Mouse (Mus musculus) ES-Bruce4 (cell line): Measurements from ENCODE around the gene Wdr47. TPM values are rescaled to one million over a fixed set of nuclear protein-coding genes. Genes with fewer than 3 reads are reported as not detected.
A peak's percentile ranks its signal among the peaks of the same experiment; 100 is the strongest.
"Not testable (repeated sequence)": the region's sequence is repeated elsewhere in the genome, so short reads cannot be mapped to it uniquely, and the experiment has no call there.

ENCODE experiments used
- H3K27ac ChIP-seq: 2 replicates; pipeline ENCODE4 v1.5.1; 2012; ENCODE audit warnings: low read length, inconsistent platforms; ENCODE audit not compliant: insufficient read depth
- H3K27me3 ChIP-seq: 2 replicates; pipeline ENCODE4 v1.6.1; 2012; ENCODE audit warnings: mild to moderate bottlenecking, low read length, inconsistent platforms; ENCODE audit not compliant: control insufficient read depth, poor library complexity, insufficient read depth, severe bottlenecking
- H3K36me3 ChIP-seq: 2 replicates; pipeline ENCODE4 v1.6.1; 2012; ENCODE audit warnings: inconsistent platforms, mild to moderate bottlenecking, low read length, moderate library complexity; ENCODE audit not compliant: control insufficient read depth, poor library complexity, insufficient read depth, severe bottlenecking
- H3K4me1 ChIP-seq: one replicate; pipeline ENCODE4 v1.8.1; 2011; ENCODE audit warnings: low read length; ENCODE audit not compliant: control insufficient read depth, insufficient read depth
- H3K4me3 ChIP-seq: 2 replicates; pipeline ENCODE4 v1.5.1; 2011; ENCODE audit warnings: low read depth, mild to moderate bottlenecking, low read length
- H3K9ac ChIP-seq: 2 replicates; pipeline ENCODE4 v1.6.1; 2012; ENCODE audit warnings: low read depth, mild to moderate bottlenecking, inconsistent platforms; ENCODE audit not compliant: poor library complexity, severe bottlenecking
- H3K9me3 ChIP-seq: replicated peaks from 2 replicates; pipeline ENCODE4 v1.6.1; 2012; ENCODE audit warnings: mild to moderate bottlenecking, low read length, inconsistent platforms; ENCODE audit not compliant: control insufficient read depth, poor library complexity, insufficient read depth, severe bottlenecking
- CTCF ChIP-seq: IDR thresholded peaks from one replicate; pipeline ENCODE4 v1.8.1; 2011; ENCODE audit warnings: low read depth, low read length
- EP300 ChIP-seq: IDR thresholded peaks from 2 replicates; pipeline ENCODE4 v1.6.1; 2011; ENCODE audit warnings: low read depth, low read length; ENCODE audit not compliant: insufficient read depth
- POLR2A ChIP-seq: IDR thresholded peaks from one replicate; pipeline ENCODE4 v1.8.1; 2011; ENCODE audit warnings: low read length; ENCODE audit not compliant: insufficient read depth
- polyA plus RNA-seq: library from polyadenylated mRNA; stranded (reverse); fragments of >200 nt; gene quantifications from 2 replicates; pipeline ENCODE4 v1.2.4, GENCODE M21; 2011; ENCODE audit warnings: low read depth; ENCODE audit not compliant: missing spikeins, insufficient read depth, insufficient read length

Gene Wdr47
- polyA plus RNA-seq, 1 experiment: 10.9 TPM

DNA sequence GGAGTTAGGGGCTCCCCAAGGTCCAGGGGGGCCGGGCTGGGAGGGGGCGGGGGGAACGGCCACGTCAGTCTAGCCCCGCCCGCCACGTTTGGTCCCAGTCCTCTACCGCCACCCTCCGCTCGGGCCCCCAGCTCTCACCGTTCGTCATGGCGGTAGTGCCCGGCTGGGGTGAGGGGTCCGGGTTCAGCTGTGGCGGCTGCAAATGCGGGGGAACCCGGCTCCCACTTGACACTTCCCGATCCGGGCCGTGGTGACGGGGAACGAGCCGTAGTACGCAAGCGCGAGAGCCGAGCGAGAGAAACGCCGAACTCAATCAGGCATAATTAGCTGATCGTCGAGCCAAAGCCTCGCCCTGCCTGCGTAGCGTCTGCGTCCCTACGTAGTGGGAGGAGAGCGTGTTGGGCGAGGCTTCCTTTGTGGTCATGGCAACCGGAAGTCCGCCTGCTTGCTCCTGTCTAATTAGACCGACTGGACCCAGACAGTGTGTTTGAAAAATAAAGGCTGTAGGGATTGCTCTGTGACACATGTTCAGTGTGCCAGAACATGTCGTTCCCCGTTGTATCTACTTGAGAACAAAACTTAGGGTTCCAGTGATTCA, 28.8 kb upstream of the Wdr47 start, which contains the start of gene Tmem167b:
Tmem167b (minus strand) TSS at position 334 of the 598 bp plus-strand sequence.
- TF ChIP-seq EP300: peak; percentile 85
- TF ChIP-seq POLR2A: no peak
- H3K4me3 ChIP-seq: peak within 1 kb of the TSS; percentile 86
- peak within 1 kb of the TSS; percentile 87 for H3K9ac ChIP-seq

GRCm38 (mm10) chr3:108562777-108563271, 28.3 kb upstream of the Wdr47 start:
- Histone ChIP-seq H3K9me3 (no peaks in the 10 kb centered on the region), H3K9ac (peak overlapping the region; percentile 56), H3K27ac (peak overlapping the region; percentile 24; the same call in 1 of the 2 replicates), H3K4me1 (no peaks in the 10 kb centered on the region), H3K27me3 (no peaks in the 10 kb centered on the region), H3K4me3 (peak overlapping the region; percentile 41), H3K36me3 (peaks cover 7% of the 10 kb centered on the region)
- no peak for TF ChIP-seq EP300
- TF ChIP-seq POLR2A: no peak
- TF ChIP-seq CTCF: no peak

More for the DNA sequence above, 28.8 kb upstream of the Wdr47 start, which contains the start of gene Tmem167b:
- H3K27ac ChIP-seq: peak within 1 kb of the TSS; percentile 24; the same call in 1 of the 2 replicates
- no peaks in the 10 kb centered on the region for H3K9me3 ChIP-seq
- H3K4me1 ChIP-seq: no peaks in the 10 kb centered on the region
- H3K36me3 ChIP-seq: peaks cover 7% of the 10 kb centered on the region
- no peaks in the 10 kb centered on the region for H3K27me3 ChIP-seq

DNA sequence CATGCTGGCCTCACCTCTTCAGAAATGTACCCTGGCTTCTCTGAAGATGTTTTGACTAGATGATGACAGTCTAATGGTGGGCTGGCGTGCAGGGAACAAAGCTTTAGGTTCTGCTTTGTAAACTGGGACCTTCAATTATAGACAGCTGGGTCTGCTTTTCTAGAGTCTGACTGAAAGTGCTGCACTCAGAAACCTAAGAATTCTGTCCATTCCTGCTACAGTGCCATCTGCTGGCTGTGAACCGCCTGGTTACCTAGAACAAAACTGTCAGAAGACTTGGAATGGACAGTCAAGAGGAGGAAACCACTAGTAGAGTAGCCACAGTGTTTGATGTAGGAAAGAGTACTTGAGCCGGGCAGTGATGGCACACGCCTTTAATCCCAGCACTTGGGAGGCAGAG, 27.8 kb upstream of the Wdr47 start:
- Histone ChIP-seq H3K27ac (no peak overlapping the region), H3K9ac (peak overlapping the region; percentile 56), H3K9me3 (no peaks in the 10 kb centered on the region), H3K4me3 (no peak overlapping the region; the same call in 1 of the 2 replicates), H3K36me3 (peaks cover 7% of the 10 kb centered on the region), H3K27me3 (no peaks in the 10 kb centered on the region), H3K4me1 (no peaks in the 10 kb centered on the region)
- TF ChIP-seq CTCF (peak; percentile 37), EP300 (no peak), POLR2A (no peak)

GRCm38 (mm10) chr3:108567990-108568877, 22.8 kb upstream of the Wdr47 start:
- no peaks in the 10 kb centered on the region for H3K9me3 ChIP-seq
- TF ChIP-seq CTCF (no peak), EP300 (no peak), POLR2A (no peak)
- H3K9ac ChIP-seq: no peak overlapping the region
- H3K27me3 ChIP-seq: no peaks in the 10 kb centered on the region
- H3K4me3 ChIP-seq: peak overlapping the region; percentile 22; the same call in 1 of the 2 replicates
- no peaks in the 10 kb centered on the region for H3K4me1 ChIP-seq
- H3K27ac ChIP-seq: no peak overlapping the region
- no peaks in the 10 kb centered on the region for H3K36me3 ChIP-seq

- H3K9ac ChIP-seq, H3K4me1 ChIP-seq, H3K27ac ChIP-seq, H3K9me3 ChIP-seq, H3K36me3 ChIP-seq, H3K27me3 ChIP-seq, H3K4me3 ChIP-seq: not testable (repeated sequence)
Observed at GRCm38 (mm10) chr3:108569636-108570035, 21.4 kb upstream of the Wdr47 start.

- no peak overlapping the region for H3K9ac ChIP-seq
- H3K36me3 ChIP-seq: no peaks in the 10 kb centered on the region; the same call in 1 of the 2 replicates
- no peaks in the 10 kb centered on the region for H3K27me3 ChIP-seq
- H3K4me1 ChIP-seq: no peaks in the 10 kb centered on the region
- no peak overlapping the region for H3K4me3 ChIP-seq
- H3K27ac ChIP-seq: no peak overlapping the region
- TF ChIP-seq POLR2A: no peak
- no peak for TF ChIP-seq CTCF
- TF ChIP-seq EP300: no peak
- H3K9me3 ChIP-seq: no peaks in the 10 kb centered on the region
Observed at GRCm38 (mm10) chr3:108570813-108571212, 20.3 kb upstream of the Wdr47 start.
